Mouse (Mus musculus) embryonic facial prominence, embryonic 15.5 days (tissue): ENCODE data around the gene 2610318N02Rik. TPM values are rescaled to one million over a fixed set of nuclear protein-coding genes. Genes with fewer than 3 reads are reported as not detected.

Experiments used
- ATAC-seq: fragments of 200-750 bp; cut with Nextera tagmentation; 2 replicates; pipeline ENCODE4 v1.8.0; 2017; ENCODE audit warnings: low read depth, moderate TSS enrichment; ENCODE audit not compliant: insufficient number of reproducible peaks, low FRiP score, low TSS enrichment
- H3K27ac ChIP-seq: fragments of 300-500 bp; sonication (generic); replicated peaks from 2 replicates; pipeline ENCODE4 v1.5.1; 2015; ENCODE audit warnings: mild to moderate bottlenecking, inconsistent platforms
- H3K27me3 ChIP-seq: fragments of 300-500 bp; sonication (generic); 2 replicates; pipeline ENCODE4 v1.6.1; 2015; ENCODE audit warnings: inconsistent platforms
- H3K36me3 ChIP-seq: fragments of 300-500 bp; sonication (generic); 2 replicates; pipeline ENCODE4 v1.6.1; 2015; ENCODE audit warnings: mild to moderate bottlenecking, inconsistent platforms
- H3K4me1 ChIP-seq: fragments of 300-500 bp; sonication (generic); 2 replicates; pipeline ENCODE4 v1.6.1; 2015; ENCODE audit warnings: inconsistent platforms
- H3K4me2 ChIP-seq: fragments of 300-500 bp; sonication (generic); replicated peaks from 2 replicates; pipeline ENCODE4 v1.6.1; 2015; ENCODE audit warnings: mild to moderate bottlenecking, inconsistent platforms
- H3K4me3 ChIP-seq: fragments of 300-500 bp; sonication (generic); replicated peaks from 2 replicates; pipeline ENCODE4 v1.5.1; 2015; ENCODE audit warnings: mild to moderate bottlenecking, inconsistent platforms
- H3K9ac ChIP-seq: fragments of 300-500 bp; sonication (generic); 2 replicates; pipeline ENCODE4 v1.6.1; 2015; ENCODE audit warnings: inconsistent platforms
- H3K9me3 ChIP-seq: fragments of 300-500 bp; sonication (generic); replicated peaks from 2 replicates; pipeline ENCODE4 v1.6.1; 2016; ENCODE audit warnings: inconsistent platforms
- WGBS: fragments of 180-500 bp; shearing (Covaris S2); methylation state at CpG from one replicate; pipeline ENCODE4 v1.1.7; 2015; 5-methylcytosine and 5-hydroxymethylcytosine counted together
- polyA plus RNA-seq: library from polyadenylated mRNA; unstranded; fragments of >200 nt; fragmentation: Nextera tagmentation; extraction: Ambion mirVana; gene quantifications from 2 replicates; pipeline ENCODE4 v1.2.1, GENCODE M21; 2015

2610318N02Rik gene
- polyA plus RNA-seq, 1 experiment from 2014 or later, result 24.5 TPM

GRCm38 (mm10) chr16:17137355-17137754 lies 12.4 kb upstream of the 2610318N02Rik start:
- H3K27me3 ChIP-seq, result no peaks in the 10 kb centered on the region
- no peak overlapping the region for H3K4me3 ChIP-seq
- H3K27ac ChIP-seq, result no peak overlapping the region
- ATAC-seq, result no peak
- H3K9ac ChIP-seq, result no peak overlapping the region
- peaks cover 5% of the 10 kb centered on the region; the same call in 1 of the 2 replicates for H3K4me1 ChIP-seq
- H3K36me3 ChIP-seq, result no peaks in the 10 kb centered on the region
- WGBS, result 74% methylated on average over 15 of the region's 15 CpGs
- no peaks in the 10 kb centered on the region for H3K9me3 ChIP-seq
- H3K4me2 ChIP-seq, result no peak overlapping the region

GRCm38 (mm10) chr16:17132906-17133200 lies 7.9 kb upstream of the 2610318N02Rik start:
- H3K4me1 ChIP-seq, result peaks cover 16% of the 10 kb centered on the region
- H3K27me3 ChIP-seq, result no peaks in the 10 kb centered on the region
- WGBS, result 25% methylated on average over 7 of the region's 7 CpGs
- H3K4me3 ChIP-seq, result peak overlapping the region; percentile 89
- H3K9ac ChIP-seq, result peak overlapping the region; percentile 33; the same call in 1 of the 2 replicates
- H3K36me3 ChIP-seq, result no peaks in the 10 kb centered on the region; the same call in 1 of the 2 replicates
- no peak overlapping the region for H3K27ac ChIP-seq
- H3K4me2 ChIP-seq, result peak overlapping the region; percentile 91
- no peak for ATAC-seq
- H3K9me3 ChIP-seq, result no peaks in the 10 kb centered on the region

- peak; percentile 98 for ATAC-seq
- H3K27ac ChIP-seq, result peak within 1 kb of the TSS; percentile 68
- H3K4me2 ChIP-seq, result peak within 1 kb of the TSS; percentile 91
- no peaks in the 10 kb centered on the region for H3K9me3 ChIP-seq
- H3K27me3 ChIP-seq, result no peaks in the 10 kb centered on the region
- peak within 1 kb of the TSS; percentile 53 for H3K9ac ChIP-seq
- no peaks in the 10 kb centered on the region; the same call in 1 of the 2 replicates for H3K36me3 ChIP-seq
- H3K4me3 ChIP-seq, result peak within 1 kb of the TSS; percentile 89
- WGBS, result under 1% methylated on average over 47 of the region's 47 CpGs
- H3K4me1 ChIP-seq, result peaks cover 16% of the 10 kb centered on the region
Measured at GRCm38 (mm10) chr16:17132089-17132905, 7.3 kb upstream of the 2610318N02Rik start, which contains the start of gene Sdf2l1. Gene Sdf2l1, minus strand, starts transcription at chr16:17132383.

GRCm38 (mm10) chr16:17131191-17132088 lies 6.5 kb upstream of the 2610318N02Rik start:
- WGBS, result 3% methylated on average over 43 of the region's 43 CpGs
- H3K27me3 ChIP-seq, result no peaks in the 10 kb centered on the region
- no peak; the same call in 1 of the 2 replicates for ATAC-seq

GRCm38 (mm10) chr16:17127292-17127691 lies 2.3 kb upstream of the 2610318N02Rik start:
- Histone ChIP-seq H3K4me3 (no peak overlapping the region), H3K36me3 (peaks cover 3% of the 10 kb centered on the region; the same call in 1 of the 2 replicates), H3K27me3 (no peaks in the 10 kb centered on the region), H3K4me1 (peaks cover 32% of the 10 kb centered on the region), H3K4me2 (no peak overlapping the region), H3K27ac (no peak overlapping the region), H3K9ac (no peak overlapping the region), H3K9me3 (no peaks in the 10 kb centered on the region)
- ATAC-seq, result no peak
- WGBS, result 100% methylated on average over 1 of the region's 1 CpGs

More at GRCm38 (mm10) chr16:17131191-17132088, 6.5 kb upstream of the 2610318N02Rik start:
- peak overlapping the region; percentile 68 for H3K27ac ChIP-seq
- peak overlapping the region; percentile 53 for H3K9ac ChIP-seq
- peaks cover 16% of the 10 kb centered on the region for H3K4me1 ChIP-seq
- H3K9me3 ChIP-seq, result no peaks in the 10 kb centered on the region
- peak overlapping the region; percentile 89 for H3K4me3 ChIP-seq
- H3K4me2 ChIP-seq, result peak overlapping the region; percentile 91
- H3K36me3 ChIP-seq, result no peaks in the 10 kb centered on the region; the same call in 1 of the 2 replicates

GRCm38 (mm10) chr16:17124119-17124870 lies 672 bp downstream of the 2610318N02Rik start:
- Histone ChIP-seq H3K9me3 (no peaks in the 10 kb centered on the region), H3K9ac (peak overlapping the region; percentile 33; the same call in 1 of the 2 replicates), H3K4me3 (peak overlapping the region; percentile 50), H3K4me2 (peak overlapping the region; percentile 79), H3K36me3 (0 out of 2 replicates have a peak, but pooled peaks cover 10% of the 10 kb centered on the region), H3K27me3 (no peaks in the 10 kb centered on the region), H3K4me1 (peaks cover 21% of the 10 kb centered on the region), H3K27ac (peak overlapping the region; percentile 39; the same call in 1 of the 2 replicates)
- 3% methylated on average over 22 of the region's 22 CpGs for WGBS
- peak; percentile 8; the same call in 1 of the 2 replicates for ATAC-seq

- no peaks in the 10 kb centered on the region for H3K9me3 ChIP-seq
- no peak overlapping the region for H3K4me2 ChIP-seq
- no peak overlapping the region for H3K4me3 ChIP-seq
- ATAC-seq, result no peak
- 66% methylated on average over 14 of the region's 14 CpGs for WGBS
- H3K9ac ChIP-seq, result no peak overlapping the region
- H3K36me3 ChIP-seq, result 0 out of 2 replicates have a peak, but pooled peaks cover 10% of the 10 kb centered on the region
- no peaks in the 10 kb centered on the region for H3K27me3 ChIP-seq
- H3K27ac ChIP-seq, result no peak overlapping the region
- peaks cover 21% of the 10 kb centered on the region for H3K4me1 ChIP-seq
Measured at GRCm38 (mm10) chr16:17121569-17121968, 3.4 kb downstream of the 2610318N02Rik start.

- H3K36me3 ChIP-seq, result 0 out of 2 replicates have a peak, but pooled peaks cover 10% of the 10 kb centered on the region
- no peaks in the 10 kb centered on the region for H3K27me3 ChIP-seq
- H3K4me2 ChIP-seq, result no peak overlapping the region
- no peak overlapping the region for H3K9ac ChIP-seq
- H3K9me3 ChIP-seq, result no peaks in the 10 kb centered on the region
- no peak for ATAC-seq
- no peak overlapping the region for H3K4me3 ChIP-seq
- H3K4me1 ChIP-seq, result no peaks in the 10 kb centered on the region
- H3K27ac ChIP-seq, result no peak overlapping the region
- WGBS, result 82% methylated on average over 5 of the region's 5 CpGs
Measured at GRCm38 (mm10) chr16:17117309-17117799, 7.6 kb downstream of the 2610318N02Rik start.

GRCm38 (mm10) chr16:17110771-17111743 lies 13.9 kb downstream of the 2610318N02Rik start, which contains the start of gene Ppil2:
Gene Ppil2, minus strand, starts transcription at chr16:17111257.
- H3K36me3 ChIP-seq, result peaks cover 27% of the 10 kb centered on the region
- 9% methylated on average over 38 of the region's 38 CpGs for WGBS
- H3K4me2 ChIP-seq, result peak within 1 kb of the TSS; percentile 56
- peak within 1 kb of the TSS; percentile 55; the same call in 1 of the 2 replicates for H3K27ac ChIP-seq
- peak within 1 kb of the TSS; percentile 51 for H3K9ac ChIP-seq
- no peaks in the 10 kb centered on the region for H3K9me3 ChIP-seq
- peak within 1 kb of the TSS; percentile 82 for H3K4me3 ChIP-seq
- no peaks in the 10 kb centered on the region for H3K27me3 ChIP-seq
- ATAC-seq, result peak; percentile 68
- peaks cover 12% of the 10 kb centered on the region for H3K4me1 ChIP-seq
